Mouse (Mus musculus) spleen, adult 2 months (tissue): ENCODE measurements at regions not wholly inside any gene's neighbourhood (a gene's known extent, or its start where the extent isn't known, plus 50 kb on each side); places are given as distances from the start of the nearest gene placed in this dataset.

Source experiments
- DNase-seq, 2 experiments: peaks; one replicate each; pipeline versions ENCODE4 v3.0.0 to v3.0.0-alpha.2; 2012 to 2021; ENCODE audit warnings: low spot score in 2 of 2, low read depth in 1 of 2
- H3K27ac ChIP-seq: fragments of 200-500 bp; 2 replicates; pipeline ENCODE4 v1.5.1; 2012; ENCODE audit warnings: low read length, inconsistent platforms; ENCODE audit not compliant: insufficient read depth
- H3K27me3 ChIP-seq: fragments of 200-500 bp; 2 replicates; pipeline ENCODE4 v1.6.1; 2012; ENCODE audit warnings: mild to moderate bottlenecking, moderate library complexity, low read length, inconsistent platforms; ENCODE audit not compliant: control insufficient read depth, insufficient read depth
- H3K36me3 ChIP-seq: fragments of 200-500 bp; 2 replicates; pipeline ENCODE4 v1.6.1; 2012; ENCODE audit warnings: mild to moderate bottlenecking, low read length, inconsistent platforms; ENCODE audit not compliant: control insufficient read depth, insufficient read depth
- H3K4me1 ChIP-seq: fragments of 200-500 bp; 2 replicates; pipeline ENCODE4 v1.6.1; 2011; ENCODE audit warnings: inconsistent platforms; ENCODE audit not compliant: control insufficient read depth, insufficient read depth, insufficient read length
- H3K4me3 ChIP-seq: fragments of 200-500 bp; 2 replicates; pipeline ENCODE4 v1.5.1; 2011; ENCODE audit warnings: mild to moderate bottlenecking, inconsistent platforms; ENCODE audit not compliant: insufficient read depth, insufficient read length; ENCODE audit errors: extremely low read depth
- CTCF ChIP-seq: fragments of 200-500 bp; IDR thresholded peaks from 2 replicates; pipeline ENCODE4 v1.5.1; 2011; ENCODE audit warnings: mild to moderate bottlenecking, inconsistent platforms; ENCODE audit not compliant: insufficient read depth, insufficient read length, insufficient replicate concordance; ENCODE audit errors: extremely low read depth
- POLR2A ChIP-seq: fragments of 200-500 bp; IDR thresholded peaks from 2 replicates; pipeline ENCODE4 v1.6.1; 2011; ENCODE audit warnings: low read depth, low read length, inconsistent platforms
- WGBS: fragments of 180-500 bp; shearing (Covaris S2); methylation state at CpG from one replicate; pipeline ENCODE4 v1.1.7; 2018; 5-methylcytosine and 5-hydroxymethylcytosine counted together

- TF ChIP-seq CTCF, result no peak
- no peak for TF ChIP-seq POLR2A
- no peak for DNase-seq
- Histone ChIP-seq H3K4me1 (peaks cover 9% of the 10 kb centered on the region; the same call in 1 of the 2 replicates), H3K27ac (no peak overlapping the region), H3K36me3 (no peaks in the 10 kb centered on the region), H3K27me3 (no peaks in the 10 kb centered on the region), H3K4me3 (no peak overlapping the region)
- WGBS, result 78% methylated on average over 2 of the region's 2 CpGs
Observed at GRCm38 (mm10) chr3:38146663-38147062, 338.0 kb downstream of the Ankrd50 start.

- TF ChIP-seq CTCF, result no peak
- TF ChIP-seq POLR2A, result no peak
- H3K27me3 ChIP-seq, result no peaks in the 10 kb centered on the region
- no peak overlapping the region for H3K27ac ChIP-seq
- no peak for DNase-seq
- H3K4me3 ChIP-seq, result no peak overlapping the region
- 86% methylated on average over 2 of the region's 2 CpGs for WGBS
- H3K4me1 ChIP-seq, result peaks cover 9% of the 10 kb centered on the region; the same call in 1 of the 2 replicates
- no peaks in the 10 kb centered on the region for H3K36me3 ChIP-seq
Observed at GRCm38 (mm10) chr3:38145444-38145843, 339.2 kb downstream of the Ankrd50 start.

DNA sequence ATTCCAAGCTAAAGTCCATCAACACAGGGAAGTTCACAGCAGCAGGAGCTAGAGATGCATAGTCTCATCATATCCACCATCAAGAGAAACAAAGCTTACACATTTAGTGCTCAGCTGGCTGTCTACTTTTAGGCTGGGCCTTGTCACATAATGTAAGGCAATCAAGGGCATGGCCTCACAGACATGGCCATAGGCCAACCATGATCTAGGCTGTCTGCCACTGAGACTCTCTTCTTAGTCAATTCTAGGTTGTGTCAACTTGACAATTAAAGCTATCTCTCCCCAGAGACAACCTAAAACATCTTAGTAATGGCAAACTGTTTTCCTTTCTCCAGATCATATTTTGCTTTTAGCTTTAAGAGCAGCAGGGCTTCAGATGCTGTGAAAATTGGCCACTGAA is 340.0 kb downstream of the Ankrd50 start:
- H3K27ac ChIP-seq, result no peak overlapping the region
- no peak for TF ChIP-seq POLR2A
- no peak for TF ChIP-seq CTCF
- H3K4me1 ChIP-seq, result peaks cover 9% of the 10 kb centered on the region; the same call in 1 of the 2 replicates
- no peaks in the 10 kb centered on the region for H3K36me3 ChIP-seq
- DNase-seq, result no peak
- H3K27me3 ChIP-seq, result no peaks in the 10 kb centered on the region
- no peak overlapping the region for H3K4me3 ChIP-seq

DNA sequence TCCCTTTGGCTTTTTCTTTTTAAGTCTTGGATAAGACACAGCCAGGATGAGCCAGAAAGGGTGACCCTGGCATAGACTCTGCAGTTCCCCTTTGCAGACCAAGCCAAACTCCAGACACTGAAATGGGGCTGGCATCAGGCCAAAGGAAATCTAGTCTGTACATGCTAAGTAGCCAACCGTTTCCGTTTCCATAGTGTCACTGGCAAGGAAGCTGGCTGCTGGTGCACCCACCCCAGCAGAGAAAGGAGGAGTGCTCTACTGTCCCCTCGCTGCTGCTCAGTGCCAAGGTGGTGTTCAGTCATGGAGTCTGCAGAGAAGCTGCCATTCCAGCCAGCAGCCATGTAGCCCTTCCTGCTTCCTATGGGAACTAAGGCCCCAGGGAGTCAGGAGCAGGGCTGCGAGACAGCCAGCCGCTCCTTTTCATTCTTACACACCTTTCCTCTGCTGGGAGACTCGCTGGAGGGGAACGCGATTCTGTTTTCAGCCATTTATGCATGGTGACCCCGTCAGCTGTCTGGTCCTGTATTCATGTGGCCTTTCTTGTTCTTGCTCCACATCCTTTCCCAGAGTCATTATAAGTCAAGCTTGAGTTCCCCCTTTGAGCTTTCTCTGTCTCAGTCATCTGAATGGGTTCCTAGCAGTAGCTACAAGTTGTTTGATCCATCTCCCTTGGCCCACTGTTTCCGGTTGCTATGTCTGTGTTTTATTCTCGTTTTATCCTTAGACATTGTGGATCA is 341.3 kb downstream of the Ankrd50 start:
- H3K27ac ChIP-seq, result no peak overlapping the region
- no peaks in the 10 kb centered on the region for H3K36me3 ChIP-seq
- WGBS, result 18% methylated on average over 11 of the region's 11 CpGs
- peak in 1 of 2 experiments; percentile 18 for DNase-seq
- no peak overlapping the region for H3K4me3 ChIP-seq
- TF ChIP-seq POLR2A (no peak), CTCF (no peak)
- peaks cover 9% of the 10 kb centered on the region; the same call in 1 of the 2 replicates for H3K4me1 ChIP-seq
- no peaks in the 10 kb centered on the region for H3K27me3 ChIP-seq

- Histone ChIP-seq H3K4me3 (no peak overlapping the region), H3K4me1 (peaks cover 9% of the 10 kb centered on the region; the same call in 1 of the 2 replicates), H3K27ac (no peak overlapping the region), H3K36me3 (no peaks in the 10 kb centered on the region), H3K27me3 (no peaks in the 10 kb centered on the region)
- 94% methylated on average over 4 of the region's 4 CpGs for WGBS
- no peak for TF ChIP-seq POLR2A
- TF ChIP-seq CTCF, result no peak
- no peak for DNase-seq
Observed at GRCm38 (mm10) chr3:38139387-38139786, 345.3 kb downstream of the Ankrd50 start.

DNA sequence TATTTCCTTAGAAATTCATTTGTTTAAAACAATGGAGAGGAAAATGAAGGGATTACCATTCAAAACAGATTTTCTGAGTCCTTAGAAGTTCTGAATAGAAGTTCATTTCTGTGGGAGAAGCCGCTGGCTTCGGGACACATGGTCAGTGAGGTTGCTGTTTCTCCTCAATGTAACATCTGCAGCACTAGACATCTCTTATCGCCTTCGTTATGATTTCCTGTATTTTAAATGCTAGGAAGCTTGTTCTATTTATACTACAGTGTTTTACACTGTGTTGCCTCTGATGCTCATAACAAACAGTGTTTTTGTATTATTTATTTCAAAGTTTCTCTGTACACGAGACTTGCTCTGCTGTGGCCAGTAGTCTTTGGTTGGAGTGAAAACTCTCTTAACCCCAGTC is 346.6 kb downstream of the Ankrd50 start:
- no peak overlapping the region for H3K27ac ChIP-seq
- TF ChIP-seq CTCF, result no peak
- TF ChIP-seq POLR2A, result no peak
- H3K4me3 ChIP-seq, result no peak overlapping the region
- no peak for DNase-seq
- H3K27me3 ChIP-seq, result no peaks in the 10 kb centered on the region
- 37% methylated on average over 5 of the region's 5 CpGs for WGBS
- no peaks in the 10 kb centered on the region for H3K36me3 ChIP-seq
- peaks cover under 1% of the 10 kb centered on the region; the same call in 1 of the 2 replicates for H3K4me1 ChIP-seq

DNA sequence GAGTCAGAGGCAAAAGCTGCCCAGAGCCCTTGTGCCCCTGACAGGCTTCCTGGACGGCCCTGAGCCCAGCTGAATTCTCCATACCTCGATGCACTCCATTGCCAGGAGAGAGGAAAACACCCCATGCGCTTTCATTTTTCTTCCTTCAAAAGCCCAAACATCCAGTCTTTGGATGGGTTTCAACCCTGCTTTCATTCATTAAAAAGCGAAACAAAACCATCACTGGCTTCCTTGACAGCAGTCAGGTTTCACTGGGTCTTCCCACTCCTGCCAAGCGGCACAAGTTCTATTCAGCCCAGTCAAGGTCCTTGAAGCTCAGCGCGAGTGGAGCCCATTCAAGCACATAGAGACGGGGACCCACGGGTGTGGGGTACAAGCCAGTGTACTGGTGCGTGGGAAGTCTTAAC is 348.8 kb downstream of the Ankrd50 start:
- H3K36me3 ChIP-seq, result no peaks in the 10 kb centered on the region
- H3K27me3 ChIP-seq, result no peaks in the 10 kb centered on the region
- H3K4me3 ChIP-seq, result no peak overlapping the region
- peaks cover 2% of the 10 kb centered on the region; the same call in 1 of the 2 replicates for H3K4me1 ChIP-seq
- no peak for DNase-seq
- TF ChIP-seq POLR2A (no peak), CTCF (no peak)
- WGBS, result 48% methylated on average over 10 of the region's 10 CpGs
- no peak overlapping the region for H3K27ac ChIP-seq
